Mouse (Mus musculus): ENCODE results near the gene Urah. TPM values are rescaled to one million over a fixed set of nuclear protein-coding genes. Genes with fewer than 3 reads are reported as not detected.

The Urah gene
- polyA plus RNA-seq, 1 experiment from 2014 or later: not detected

Other genes starting within 250 kb of the Urah start
- not detected in 2 replicates for gene Olfr46, start 233.7 kb upstream of the Urah start, polyA plus RNA-seq (2014; fragmentation: Nextera tagmentation; extraction: Ambion mirVana)
- gene Olfr61, start 206.0 kb upstream of the Urah start, polyA plus RNA-seq (2014; fragmentation: Nextera tagmentation; extraction: Ambion mirVana): not detected in 2 replicates
- not detected in 2 replicates for gene Olfr53, start 188.6 kb upstream of the Urah start, polyA plus RNA-seq (2014; fragmentation: Nextera tagmentation; extraction: Ambion mirVana)
- not detected in 2 replicates for gene Olfr539, start 175.1 kb upstream of the Urah start, polyA plus RNA-seq (2014; fragmentation: Nextera tagmentation; extraction: Ambion mirVana)
- not detected in 2 replicates for gene Olfr45, start 153.1 kb upstream of the Urah start, polyA plus RNA-seq (2014; fragmentation: Nextera tagmentation; extraction: Ambion mirVana)
- gene Olfr541, start 137.8 kb upstream of the Urah start, polyA plus RNA-seq (2014; fragmentation: Nextera tagmentation; extraction: Ambion mirVana): not detected in 2 replicates
- not detected in 2 replicates for gene Cyp2e1, start 71.3 kb upstream of the Urah start, polyA plus RNA-seq (2014; fragmentation: Nextera tagmentation; extraction: Ambion mirVana)
- 0.25 and 0.70 TPM in 2 replicates for gene Syce1, start 47.2 kb upstream of the Urah start, polyA plus RNA-seq (2014; fragmentation: Nextera tagmentation; extraction: Ambion mirVana)
- gene Zfp941, start 12.8 kb upstream of the Urah start, polyA plus RNA-seq (2014; fragmentation: Nextera tagmentation; extraction: Ambion mirVana): 0.93 and 1.0 TPM in 2 replicates
- not detected in 2 replicates for gene Scgb1c1, start 10.5 kb downstream of the Urah start, polyA plus RNA-seq (2014; fragmentation: Nextera tagmentation; extraction: Ambion mirVana)
- not detected in 2 replicates for gene Odf3, start 12.8 kb downstream of the Urah start, polyA plus RNA-seq (2014; fragmentation: Nextera tagmentation; extraction: Ambion mirVana)
- gene Gm45785, start 21.3 kb downstream of the Urah start, polyA plus RNA-seq (2014; fragmentation: Nextera tagmentation; extraction: Ambion mirVana): not detected in 2 replicates
- gene Ric8a, start 21.9 kb downstream of the Urah start, polyA plus RNA-seq (2014; fragmentation: Nextera tagmentation; extraction: Ambion mirVana): 38.9 and 47.8 TPM in 2 replicates
- gene Bet1l, start 22.6 kb downstream of the Urah start, polyA plus RNA-seq (2014; fragmentation: Nextera tagmentation; extraction: Ambion mirVana): 29.4 and 30.8 TPM in 2 replicates
- 102 and 139 TPM in 2 replicates for gene Psmd13, start 47.0 kb downstream of the Urah start, polyA plus RNA-seq (2014; fragmentation: Nextera tagmentation; extraction: Ambion mirVana)
- gene Sirt3, start 47.3 kb downstream of the Urah start, polyA plus RNA-seq (2014; fragmentation: Nextera tagmentation; extraction: Ambion mirVana): 31.9 and 34.8 TPM in 2 replicates
- 69.2 and 75.4 TPM in 2 replicates for gene Cox8b, start 65.4 kb downstream of the Urah start, polyA plus RNA-seq (2014; fragmentation: Nextera tagmentation; extraction: Ambion mirVana)
- gene Nlrp6, start 85.9 kb downstream of the Urah start, polyA plus RNA-seq (2014; fragmentation: Nextera tagmentation; extraction: Ambion mirVana): not detected in 2 replicates
- 11.1 and 12.0 TPM in 2 replicates for gene Pgghg, start 106.4 kb downstream of the Urah start, polyA plus RNA-seq (2014; fragmentation: Nextera tagmentation; extraction: Ambion mirVana)
- gene Ifitm5, start 115.3 kb downstream of the Urah start, polyA plus RNA-seq (2014; fragmentation: Nextera tagmentation; extraction: Ambion mirVana): 0.34 TPM in 1 of 2 replicates, not detected in the other
- gene Gm45717, start 120.9 kb downstream of the Urah start, polyA plus RNA-seq (2014; fragmentation: Nextera tagmentation; extraction: Ambion mirVana): 0.46 TPM in 1 of 2 replicates, not detected in the other
- 420 and 429 TPM in 2 replicates for gene Ifitm2, start 121.0 kb downstream of the Urah start, polyA plus RNA-seq (2014; fragmentation: Nextera tagmentation; extraction: Ambion mirVana)
- 4.8 and 7.6 TPM in 2 replicates for gene Ifitm1, start 132.2 kb downstream of the Urah start, polyA plus RNA-seq (2014; fragmentation: Nextera tagmentation; extraction: Ambion mirVana)
- 32.5 and 36.2 TPM in 2 replicates for gene Ifitm3, start 175.8 kb downstream of the Urah start, polyA plus RNA-seq (2014; fragmentation: Nextera tagmentation; extraction: Ambion mirVana)
- 0.26 TPM in 1 of 2 replicates, not detected in the other for gene Ifitm6, start 182.9 kb downstream of the Urah start, polyA plus RNA-seq (2014; fragmentation: Nextera tagmentation; extraction: Ambion mirVana)
- gene Gm17387, start 194.1 kb downstream of the Urah start, polyA plus RNA-seq (2014; fragmentation: Nextera tagmentation; extraction: Ambion mirVana): not detected in 2 replicates
- gene B4galnt4, start 226.1 kb downstream of the Urah start, polyA plus RNA-seq (2014; fragmentation: Nextera tagmentation; extraction: Ambion mirVana): 1.4 and 2.6 TPM in 2 replicates
- gene Pkp3, start 243.2 kb downstream of the Urah start, polyA plus RNA-seq (2014; fragmentation: Nextera tagmentation; extraction: Ambion mirVana): 0.67 and 0.68 TPM in 2 replicates

All from heart, embryonic 11.5 days (tissue).